Mouse (Mus musculus) hindbrain, postnatal 0 days (tissue): ENCODE measurements at regions not wholly inside any gene's neighbourhood (a gene's known extent, or its start where the extent isn't known, plus 50 kb on each side); places are given as distances from the start of the nearest gene placed in this dataset.
A peak's percentile ranks its signal among the peaks of the same experiment; 100 is the strongest.

Source experiments
- ATAC-seq: fragments of 200-750 bp; cut with Nextera tagmentation; 2 replicates; pipeline ENCODE4 v1.8.0; 2017; ENCODE audit warnings: mild to moderate bottlenecking, moderate TSS enrichment, moderate library complexity
- DNase-seq: peaks from one replicate; pipeline ENCODE4 v3.0.0-alpha.2; 2015; ENCODE audit warnings: low spot score
- H3K27ac ChIP-seq: fragments of 300-500 bp; sonication (generic); 2 replicates; pipeline ENCODE4 v1.5.1; 2014; ENCODE audit warnings: mild to moderate bottlenecking
- H3K27me3 ChIP-seq: fragments of 300-500 bp; sonication (generic); 2 replicates; pipeline ENCODE4 v1.6.1; 2014; ENCODE audit warnings: low read length, mixed read lengths; ENCODE audit not compliant: insufficient read depth
- H3K36me3 ChIP-seq: fragments of 300-500 bp; sonication (generic); 2 replicates; pipeline ENCODE4 v1.6.1; 2014; ENCODE audit warnings: low read length, mixed read lengths; ENCODE audit not compliant: insufficient read depth
- H3K4me1 ChIP-seq: fragments of 300-500 bp; sonication (generic); 2 replicates; pipeline ENCODE4 v1.6.1; 2014; ENCODE audit warnings: antibody characterized with exemption, low read length, mixed read lengths; ENCODE audit not compliant: insufficient read depth
- H3K4me2 ChIP-seq: fragments of 300-500 bp; sonication (generic); 2 replicates; pipeline ENCODE4 v1.6.1; 2014; ENCODE audit warnings: low read depth, mild to moderate bottlenecking, low read length, moderate library complexity, mixed read lengths
- H3K4me3 ChIP-seq: fragments of 300-500 bp; sonication (generic); 2 replicates; pipeline ENCODE4 v1.5.1; 2014; ENCODE audit warnings: low read length
- H3K9ac ChIP-seq: fragments of 300-500 bp; sonication (generic); replicated peaks from 2 replicates; pipeline ENCODE4 v1.6.1; 2014; ENCODE audit warnings: mild to moderate bottlenecking, low read length, moderate library complexity, mixed read lengths
- H3K9me3 ChIP-seq: fragments of 300-500 bp; sonication (generic); 2 replicates; pipeline ENCODE4 v1.6.1; 2016; ENCODE audit warnings: low read length, mixed read lengths
- CTCF ChIP-seq: IDR thresholded peaks from 2 replicates; pipeline ENCODE4 v1.5.1; 2016; ENCODE audit warnings: antibody characterized with exemption, control low read depth, low read depth
- WGBS: fragments of 180-500 bp; shearing (Covaris S2); extraction: QIAGEN DNeasy Blood & Tissue Kit; methylation state at CpG from one replicate; pipeline ENCODE4 v1.1.7; 2014; 5-methylcytosine and 5-hydroxymethylcytosine counted together

- Histone ChIP-seq H3K4me2 (no peak overlapping the region), H3K27me3 (no peaks in the 10 kb centered on the region), H3K27ac (no peak overlapping the region), H3K9me3 (no peaks in the 10 kb centered on the region), H3K4me3 (no peak overlapping the region), H3K36me3 (no peaks in the 10 kb centered on the region), H3K4me1 (0 out of 2 replicates have a peak, but pooled peaks cover 2% of the 10 kb centered on the region), H3K9ac (no peak overlapping the region)
- DNase-seq (no peak), ATAC-seq (no peak)
- TF ChIP-seq CTCF, result no peak
Measured at GRCm38 (mm10) chr9:61123431-61123830, 248.7 kb upstream of the Tle3 start.

GRCm38 (mm10) chr9:61125769-61126168 is 246.4 kb upstream of the Tle3 start:
- DNase-seq (no peak), ATAC-seq (no peak)
- Histone ChIP-seq H3K4me1 (0 out of 2 replicates have a peak, but pooled peaks cover 2% of the 10 kb centered on the region), H3K9ac (no peak overlapping the region), H3K9me3 (no peaks in the 10 kb centered on the region), H3K27me3 (no peaks in the 10 kb centered on the region), H3K4me3 (no peak overlapping the region), H3K4me2 (no peak overlapping the region), H3K27ac (no peak overlapping the region), H3K36me3 (no peaks in the 10 kb centered on the region)
- TF ChIP-seq CTCF, result no peak
- WGBS, result 49% methylated on average over 7 of the region's 7 CpGs

- WGBS, result 85% methylated on average over 2 of the region's 2 CpGs
- no peak overlapping the region for H3K27ac ChIP-seq
- no peak overlapping the region for H3K4me3 ChIP-seq
- no peak for TF ChIP-seq CTCF
- ATAC-seq (no peak), DNase-seq (no peak)
- H3K27me3 ChIP-seq, result no peaks in the 10 kb centered on the region
- H3K4me1 ChIP-seq, result no peaks in the 10 kb centered on the region
- no peak overlapping the region for H3K4me2 ChIP-seq
- H3K36me3 ChIP-seq, result no peaks in the 10 kb centered on the region
- H3K9ac ChIP-seq, result no peak overlapping the region
- no peaks in the 10 kb centered on the region for H3K9me3 ChIP-seq
Measured at GRCm38 (mm10) chr9:61128077-61128476, 244.1 kb upstream of the Tle3 start.

GRCm38 (mm10) chr9:61129186-61129585 is 243.0 kb upstream of the Tle3 start:
- DNase-seq (no peak), ATAC-seq (no peak)
- no peaks in the 10 kb centered on the region for H3K9me3 ChIP-seq
- H3K27ac ChIP-seq, result no peak overlapping the region
- no peak for TF ChIP-seq CTCF
- H3K4me1 ChIP-seq, result no peaks in the 10 kb centered on the region
- H3K4me3 ChIP-seq, result no peak overlapping the region
- H3K27me3 ChIP-seq, result no peaks in the 10 kb centered on the region
- WGBS, result 87% methylated on average over 5 of the region's 5 CpGs
- H3K9ac ChIP-seq, result no peak overlapping the region
- H3K4me2 ChIP-seq, result no peak overlapping the region
- no peaks in the 10 kb centered on the region for H3K36me3 ChIP-seq

GRCm38 (mm10) chr9:61130877-61131276 is 241.3 kb upstream of the Tle3 start:
- no peak overlapping the region for H3K9ac ChIP-seq
- H3K9me3 ChIP-seq, result no peaks in the 10 kb centered on the region
- H3K27ac ChIP-seq, result no peak overlapping the region
- ATAC-seq (no peak), DNase-seq (no peak)
- no peak overlapping the region for H3K4me3 ChIP-seq
- H3K4me1 ChIP-seq, result no peaks in the 10 kb centered on the region
- H3K27me3 ChIP-seq, result no peaks in the 10 kb centered on the region
- no peak overlapping the region for H3K4me2 ChIP-seq
- no peaks in the 10 kb centered on the region for H3K36me3 ChIP-seq
- 81% methylated on average over 4 of the region's 4 CpGs for WGBS
- TF ChIP-seq CTCF, result no peak

- 41% methylated on average over 10 of the region's 10 CpGs for WGBS
- Histone ChIP-seq H3K9me3 (no peaks in the 10 kb centered on the region), H3K27ac (no peak overlapping the region), H3K4me3 (no peak overlapping the region), H3K4me1 (no peaks in the 10 kb centered on the region), H3K9ac (no peak overlapping the region), H3K27me3 (no peaks in the 10 kb centered on the region), H3K36me3 (no peaks in the 10 kb centered on the region), H3K4me2 (no peak overlapping the region)
- DNase-seq (peak; percentile 54), ATAC-seq (peak; percentile 68)
- TF ChIP-seq CTCF, result no peak
Measured at GRCm38 (mm10) chr9:61135263-61135882, 236.8 kb upstream of the Tle3 start.

- ATAC-seq (no peak), DNase-seq (no peak)
- H3K4me3 ChIP-seq, result no peak overlapping the region
- no peaks in the 10 kb centered on the region for H3K36me3 ChIP-seq
- WGBS, result 72% methylated on average over 3 of the region's 3 CpGs
- no peak for TF ChIP-seq CTCF
- H3K27me3 ChIP-seq, result no peaks in the 10 kb centered on the region
- H3K9me3 ChIP-seq, result no peaks in the 10 kb centered on the region
- no peak overlapping the region for H3K9ac ChIP-seq
- H3K4me2 ChIP-seq, result no peak overlapping the region
- no peaks in the 10 kb centered on the region for H3K4me1 ChIP-seq
- no peak overlapping the region for H3K27ac ChIP-seq
Measured at GRCm38 (mm10) chr9:61135917-61136316, 236.2 kb upstream of the Tle3 start.
